Mouse (Mus musculus): ENCODE data around the gene Cftr.

The Cftr gene

DNA sequence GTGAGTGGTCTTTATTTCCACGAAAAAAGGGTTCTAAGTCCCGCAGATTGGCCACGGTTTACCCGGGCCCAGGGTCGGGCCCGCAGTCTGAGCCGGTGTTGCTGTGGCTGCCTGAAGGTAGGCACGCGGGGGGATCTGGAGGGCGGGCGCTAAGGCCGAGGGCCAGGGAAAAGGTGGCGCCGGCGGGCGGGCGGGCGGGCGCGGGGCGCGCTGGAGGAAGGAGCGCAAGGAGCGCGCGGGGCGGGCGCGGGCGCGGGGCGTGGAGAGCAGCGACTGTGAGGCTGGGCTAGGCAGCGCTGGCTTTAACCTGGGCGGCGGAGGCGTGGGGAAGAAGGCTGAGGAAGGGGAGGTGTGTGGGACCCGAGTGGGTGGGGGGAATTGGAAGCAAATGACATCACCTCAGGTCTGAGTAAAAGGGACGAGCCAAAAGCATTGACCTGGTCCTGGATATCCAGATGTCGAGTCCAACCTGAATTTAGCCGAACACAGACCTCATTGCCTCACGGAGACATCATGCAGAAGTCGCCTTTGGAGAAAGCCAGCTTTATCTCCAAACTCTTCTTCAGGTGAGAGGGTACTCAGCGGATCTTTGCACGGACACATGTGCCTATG is at the start of gene Cftr:
Cftr (plus strand) TSS at position 377 of the 612 bp plus-strand sequence.
- no peak for DNase-seq (ENCODE audit: low spot score)

DNA sequence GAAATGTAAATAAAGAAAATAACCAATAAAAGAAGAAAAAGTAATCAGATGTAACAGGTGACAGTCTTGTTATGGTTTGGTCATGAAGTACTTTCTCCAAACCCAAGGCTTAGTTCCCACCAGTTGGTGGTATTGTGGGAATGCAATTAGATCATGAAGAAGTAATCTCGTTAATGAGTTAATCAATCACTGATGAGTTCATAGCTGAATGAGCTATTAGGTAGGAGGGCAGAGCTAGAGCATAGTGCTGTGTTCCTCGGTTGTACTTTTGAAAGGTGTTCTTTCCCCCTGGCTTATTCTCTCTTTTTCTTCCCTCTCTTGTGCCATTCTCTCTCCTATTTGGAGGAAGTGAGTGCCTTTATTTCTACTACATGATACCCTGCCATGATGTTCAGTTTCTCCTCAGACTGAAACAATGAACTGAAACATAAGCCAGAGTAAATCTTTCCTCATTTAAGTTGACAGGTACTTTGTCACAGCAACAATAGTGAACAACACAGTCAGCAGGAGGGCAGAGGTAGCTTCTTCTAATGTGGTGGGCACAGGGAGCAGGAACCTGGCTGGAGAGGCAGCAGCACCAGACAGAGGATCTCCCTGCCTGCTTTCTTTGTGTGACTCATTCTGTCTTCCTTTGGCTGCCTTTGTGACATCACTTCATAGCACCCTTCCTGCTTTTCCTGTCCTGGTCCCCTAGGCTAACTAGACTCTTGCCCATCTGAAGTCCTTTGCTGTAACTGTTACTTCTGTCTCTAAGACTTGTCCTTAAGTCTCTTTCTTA is 43.1 kb upstream of the Cftr start:
- DNase-seq (ENCODE audit: low spot score) = no peak

DNA sequence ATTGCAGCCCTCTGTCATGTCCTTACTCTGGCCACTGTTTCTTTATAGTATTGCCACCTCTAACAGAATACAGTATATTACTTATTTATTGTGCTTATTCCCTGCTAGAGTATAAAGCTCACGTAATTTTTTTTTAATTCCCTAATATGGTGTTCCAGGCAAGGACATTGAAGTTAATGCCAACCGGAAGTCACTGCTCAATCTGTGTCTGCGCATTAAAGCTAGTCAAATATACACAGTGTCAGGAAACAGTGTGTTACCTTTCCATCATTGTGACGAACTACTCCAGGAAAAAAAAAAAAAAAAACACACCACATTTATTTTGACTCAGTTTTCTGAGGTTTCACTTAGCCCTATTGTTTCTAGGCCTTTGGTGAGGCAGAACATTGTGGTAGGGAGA is 42.4 kb upstream of the Cftr start:
- no peak for DNase-seq (ENCODE audit: low spot score)

DNA sequence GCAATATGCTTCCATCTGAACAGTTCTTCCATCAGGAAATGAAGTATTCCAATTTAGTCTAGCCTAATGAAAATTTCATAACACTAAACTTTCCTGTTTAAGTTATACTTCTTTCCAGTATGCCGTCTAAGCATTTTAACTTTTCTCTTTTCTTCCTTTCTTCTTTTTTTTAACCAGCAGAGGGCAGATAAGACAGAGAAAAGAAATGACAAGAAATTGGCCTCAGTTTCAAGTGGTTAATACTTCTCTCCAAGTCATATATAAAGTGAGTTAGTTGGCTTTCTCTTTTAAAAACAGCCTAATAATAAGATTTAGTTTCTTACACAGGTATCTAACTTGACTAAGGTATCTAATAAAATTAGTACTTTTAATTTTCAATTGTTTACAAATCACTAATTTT is 35.2 kb upstream of the Cftr start:
- DNase-seq (ENCODE audit: low spot score) = no peak

DNA sequence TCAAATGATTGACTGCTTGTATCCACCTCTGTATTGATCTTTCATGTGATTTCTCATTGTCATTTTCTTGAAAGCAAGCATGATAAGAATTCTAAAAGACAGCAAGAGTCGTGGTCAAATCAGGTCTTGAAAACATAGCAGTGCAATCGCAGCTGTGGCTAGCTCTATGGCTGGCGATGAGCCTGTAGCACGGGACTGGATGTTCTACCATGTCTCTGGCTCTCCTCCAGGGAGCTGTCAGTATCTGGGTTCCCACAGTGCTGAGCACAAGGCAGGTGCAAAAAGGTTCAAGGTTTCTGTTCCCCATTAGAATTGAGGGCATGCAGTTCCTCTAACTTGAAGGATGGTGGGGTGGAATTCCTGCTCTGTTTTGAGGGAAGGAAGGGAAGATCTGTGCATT is 17.5 kb upstream of the Cftr start:
- no peak for DNase-seq (ENCODE audit: low spot score)

DNA sequence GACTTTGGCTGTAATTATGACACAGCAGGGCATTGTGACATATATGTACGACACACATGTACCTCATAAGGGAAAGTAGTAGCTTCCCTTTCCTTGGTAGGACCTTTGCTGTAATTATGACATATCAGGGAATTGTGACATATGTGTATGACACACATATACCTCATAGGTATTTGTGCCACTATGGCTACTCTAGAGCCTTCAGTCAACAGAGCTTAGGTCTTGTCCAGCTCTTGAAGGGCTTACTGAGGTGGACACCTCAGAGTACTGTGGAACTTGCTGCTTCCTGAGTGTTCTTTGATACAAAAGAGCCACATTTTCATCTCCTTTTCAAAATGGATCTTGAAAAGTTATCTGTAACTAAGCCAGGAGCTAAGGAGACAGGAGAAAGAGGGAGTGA is 869 bp upstream of the Cftr start:
- no peak for DNase-seq (ENCODE audit: low spot score)

DNA sequence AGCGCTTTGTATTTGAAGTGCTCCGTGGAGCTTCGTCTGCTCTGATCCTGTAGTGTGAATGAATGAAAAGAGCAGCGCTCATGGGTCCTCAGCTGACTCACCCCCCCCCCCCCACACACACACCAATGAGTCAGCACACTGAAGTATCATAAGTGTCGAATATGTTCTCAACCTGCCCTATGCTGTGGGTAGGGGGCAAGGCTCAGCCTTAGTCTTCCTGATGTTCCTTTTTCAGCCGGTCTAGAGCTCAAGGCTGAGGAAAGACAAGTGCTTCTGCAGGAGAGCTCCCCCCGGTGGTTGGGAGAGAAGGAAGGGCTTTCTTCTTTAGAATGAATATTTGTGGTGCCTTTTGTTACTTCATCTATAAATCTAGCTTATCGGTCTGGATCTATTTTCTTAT is 1.1 kb downstream of the Cftr start:
- no peak for DNase-seq (ENCODE audit: low spot score)

DNA sequence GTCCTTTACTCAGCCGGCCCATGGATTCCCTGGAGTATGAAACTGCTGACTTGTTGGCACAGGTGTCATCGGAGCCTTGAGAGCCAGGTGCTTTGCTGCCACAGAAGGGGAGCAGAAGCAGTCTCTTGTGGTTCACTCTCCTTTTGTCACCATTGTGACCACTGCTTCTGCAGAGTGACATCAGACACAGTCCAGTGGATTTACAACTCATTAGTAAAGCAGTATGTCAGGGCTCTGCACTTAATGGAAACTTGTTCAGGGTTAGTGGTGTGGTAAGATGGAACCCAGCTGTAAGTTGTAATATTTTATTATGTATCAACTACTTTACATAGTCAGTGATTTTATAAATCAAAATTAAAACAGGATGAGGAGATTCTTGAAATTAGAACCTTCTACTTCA is 7.0 kb downstream of the Cftr start:
- DNase-seq (ENCODE audit: low spot score) = no peak

DNA sequence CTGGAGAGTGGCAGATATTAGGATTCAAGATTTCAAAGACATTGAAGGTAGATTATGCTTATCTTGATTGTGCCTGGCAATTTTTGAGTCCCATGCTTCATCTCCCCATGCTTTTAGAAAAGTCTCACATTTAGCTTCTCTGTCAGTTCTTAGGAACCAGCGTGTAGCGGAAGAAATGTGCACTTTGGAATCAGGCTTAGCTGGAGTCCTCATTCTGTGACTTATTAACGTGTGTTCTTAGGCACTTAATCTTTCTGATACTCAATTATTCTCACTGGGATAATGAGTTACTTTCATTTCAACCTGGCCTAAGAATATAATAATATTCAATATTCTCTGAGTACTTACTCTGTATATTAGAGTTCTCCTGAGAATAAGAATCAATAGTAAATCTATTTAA is 10.2 kb downstream of the Cftr start:
- DNase-seq (ENCODE audit: low spot score) = no peak

DNA sequence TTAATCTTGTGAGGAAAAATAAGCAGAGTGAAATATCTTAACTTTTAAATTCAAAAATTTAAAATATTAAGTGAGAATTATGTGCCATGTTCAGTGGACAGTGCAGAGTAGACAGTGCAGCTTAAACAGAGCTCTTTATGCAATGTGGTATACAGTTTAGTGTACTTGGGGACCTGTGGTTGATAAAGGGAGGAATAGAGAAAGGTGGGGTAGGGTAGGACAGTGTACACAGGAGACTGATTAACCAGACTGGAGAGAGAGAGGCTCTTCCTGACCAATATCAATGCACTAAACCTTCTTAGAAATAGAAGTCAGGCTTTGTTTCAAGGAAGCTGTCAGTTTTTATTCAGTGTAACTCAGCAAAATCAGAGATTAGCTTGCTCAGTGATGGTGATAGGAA is 12.4 kb downstream of the Cftr start:
- DNase-seq (ENCODE audit: low spot score) = no peak

DNA sequence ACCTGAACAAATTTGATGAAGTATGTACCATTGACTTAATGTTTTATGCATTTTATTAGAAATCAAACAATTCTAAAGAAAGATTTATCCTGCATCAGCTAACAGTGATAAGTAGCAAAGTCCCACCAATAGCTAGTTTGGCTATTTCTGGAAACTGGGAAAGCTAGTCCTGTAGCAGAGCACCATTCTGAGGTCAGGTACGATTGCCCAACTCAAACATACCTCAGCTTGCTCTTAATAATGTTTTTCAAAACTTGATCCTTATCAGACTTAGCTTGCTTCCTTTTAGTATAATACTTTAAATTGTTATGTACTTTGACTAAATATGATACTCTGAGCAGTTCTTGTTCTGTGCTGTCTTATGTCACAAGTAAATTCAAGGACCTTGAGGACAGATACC is 50.2 kb downstream of the Cftr start:
- DNase-seq (ENCODE audit: low spot score) = no peak

DNA sequence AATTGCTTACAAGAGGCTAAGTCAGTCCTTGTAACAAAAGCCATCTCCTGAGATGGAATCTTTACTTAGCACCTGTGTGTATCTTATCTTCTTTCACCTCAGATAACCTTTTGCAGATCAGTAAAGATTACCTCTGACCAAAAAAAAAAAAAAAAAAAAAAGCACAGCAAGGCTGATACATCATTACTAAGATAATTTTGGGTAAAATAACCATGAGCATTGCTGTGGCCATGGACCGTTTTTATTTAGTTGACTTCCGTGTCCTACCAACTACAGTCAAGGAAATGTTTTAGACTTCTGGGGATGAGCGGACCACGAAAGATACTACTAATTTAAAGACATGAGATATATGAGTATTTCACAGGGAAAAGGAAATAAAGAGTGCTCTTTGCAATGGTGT is 52.7 kb downstream of the Cftr start:
- DNase-seq (ENCODE audit: low spot score) = no peak

DNA sequence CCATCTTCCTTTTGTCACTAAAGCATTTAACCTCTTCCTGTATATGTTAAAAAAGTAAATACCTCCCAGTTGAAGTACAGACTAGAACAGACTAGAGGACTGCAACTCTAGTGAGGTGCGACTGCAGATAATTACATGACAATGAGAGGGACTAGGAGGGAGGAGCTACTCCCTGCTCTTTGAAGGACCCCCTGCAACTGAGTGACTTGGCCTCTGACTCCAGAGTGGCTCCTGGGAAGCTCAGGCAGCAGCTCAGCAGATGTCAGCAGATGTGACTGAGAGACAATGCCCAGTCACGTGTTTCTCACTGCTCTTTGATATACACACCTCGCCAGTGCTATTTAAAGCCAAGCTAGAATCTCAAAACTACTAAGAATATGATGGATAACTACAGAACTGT is 54.7 kb downstream of the Cftr start:
- DNase-seq (ENCODE audit: low spot score) = no peak

DNA sequence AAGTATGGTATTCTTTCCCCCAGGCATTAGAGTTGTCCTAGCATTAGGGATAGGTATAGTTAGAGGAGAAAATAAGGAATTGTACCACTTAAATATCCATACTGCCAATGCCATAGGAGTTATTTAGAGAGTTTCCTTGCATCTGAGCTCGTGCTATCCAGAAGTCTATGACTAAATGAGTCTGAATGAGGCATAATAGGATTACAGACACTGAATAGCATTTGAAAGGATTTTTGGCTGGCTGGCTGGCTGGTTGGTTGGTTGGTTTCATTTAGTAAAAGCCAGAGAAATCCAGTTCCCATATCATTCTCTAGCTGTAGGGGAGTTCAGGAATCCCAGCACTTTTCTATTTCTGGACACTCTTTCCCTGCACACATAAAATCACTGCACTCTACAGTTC is 76.0 kb downstream of the Cftr start:
- DNase-seq (ENCODE audit: low spot score) = no peak

DNA sequence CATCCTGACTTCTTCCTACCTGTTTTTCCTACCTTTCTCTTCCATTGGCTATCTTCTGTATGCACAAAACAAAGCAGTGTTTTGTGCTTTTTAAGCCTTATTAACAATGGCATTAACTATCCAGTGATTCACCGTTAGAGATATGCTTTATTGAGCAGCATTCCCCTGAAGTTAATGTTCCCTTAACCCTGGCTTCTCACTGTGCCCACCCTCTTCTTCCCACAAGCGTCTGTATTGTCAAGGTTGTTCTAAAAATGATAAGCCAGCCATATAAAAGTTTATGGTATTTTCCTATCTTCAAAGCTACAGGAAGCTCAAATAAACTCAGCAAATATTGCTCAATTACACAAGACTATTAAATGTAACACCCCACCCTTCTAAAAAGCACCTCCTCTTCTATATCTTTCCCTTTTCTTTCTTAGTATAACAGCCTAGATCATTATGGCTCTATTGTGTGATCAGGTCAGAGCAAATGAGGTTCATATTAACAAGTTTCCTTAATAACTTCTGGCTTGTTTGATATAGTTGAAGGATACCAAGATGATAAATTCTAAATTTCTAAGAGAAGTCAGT is 77.5 kb downstream of the Cftr start:
- DNase-seq (ENCODE audit: low spot score) = no peak

DNA sequence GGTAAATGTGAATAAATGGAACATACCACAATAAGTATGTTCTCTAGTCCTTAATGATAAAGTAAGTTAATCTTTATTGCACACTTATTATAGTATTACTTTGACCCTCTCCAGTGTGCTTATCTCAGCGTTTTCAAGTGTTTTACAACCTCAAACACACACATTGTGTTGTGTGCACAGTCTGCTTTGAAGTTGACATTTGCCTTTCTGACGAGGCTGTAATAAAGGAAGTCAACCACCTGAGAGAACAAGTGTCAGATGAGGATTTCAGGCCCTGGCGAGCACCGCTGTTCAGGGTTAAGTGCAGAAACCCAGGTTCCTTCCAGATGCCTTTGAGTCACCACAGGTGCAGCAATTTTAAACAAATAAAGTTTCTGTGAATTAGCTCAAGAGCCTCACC is 78.0 kb downstream of the Cftr start:
- DNase-seq (ENCODE audit: low spot score) = no peak

DNA sequence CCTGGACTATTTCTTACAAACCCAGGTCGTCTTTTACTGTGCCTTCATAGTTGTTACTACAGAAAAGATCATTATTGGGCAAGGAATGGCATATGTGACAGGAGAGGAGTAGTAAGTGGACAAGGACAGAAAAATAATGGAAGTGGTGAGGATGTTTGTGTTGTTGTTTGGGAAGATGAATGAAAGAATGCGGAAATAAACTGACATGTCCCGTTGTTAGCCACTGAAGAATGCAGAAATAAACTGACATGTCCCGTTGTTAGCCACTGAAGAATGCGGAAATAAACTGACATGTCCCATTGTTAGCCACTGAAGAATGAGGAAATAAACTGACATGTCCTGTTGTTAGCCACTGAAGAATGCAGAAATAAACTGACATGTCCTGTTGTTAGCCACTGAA is 84.1 kb downstream of the Cftr start:
- DNase-seq (ENCODE audit: low spot score) = no peak

DNA sequence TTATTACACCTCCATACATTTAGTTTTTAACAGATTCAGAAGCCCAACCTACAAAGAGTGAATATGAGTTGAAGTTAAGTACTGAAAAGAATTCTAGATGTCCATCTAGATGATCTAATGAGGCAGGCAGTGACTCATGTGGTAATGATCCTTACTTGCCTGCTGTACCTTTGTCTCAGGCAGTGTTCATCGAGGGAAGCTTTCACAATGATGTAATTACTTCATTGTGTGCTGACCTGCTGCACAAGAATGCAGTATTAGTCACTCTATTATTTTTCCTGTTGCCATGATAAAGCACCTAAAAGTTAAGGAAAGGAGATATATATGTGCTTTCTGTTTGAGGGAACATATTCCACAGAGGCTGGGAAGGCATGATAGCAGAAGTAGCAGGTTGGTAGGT is 100.5 kb downstream of the Cftr start:
- DNase-seq (ENCODE audit: low spot score) = no peak

DNA sequence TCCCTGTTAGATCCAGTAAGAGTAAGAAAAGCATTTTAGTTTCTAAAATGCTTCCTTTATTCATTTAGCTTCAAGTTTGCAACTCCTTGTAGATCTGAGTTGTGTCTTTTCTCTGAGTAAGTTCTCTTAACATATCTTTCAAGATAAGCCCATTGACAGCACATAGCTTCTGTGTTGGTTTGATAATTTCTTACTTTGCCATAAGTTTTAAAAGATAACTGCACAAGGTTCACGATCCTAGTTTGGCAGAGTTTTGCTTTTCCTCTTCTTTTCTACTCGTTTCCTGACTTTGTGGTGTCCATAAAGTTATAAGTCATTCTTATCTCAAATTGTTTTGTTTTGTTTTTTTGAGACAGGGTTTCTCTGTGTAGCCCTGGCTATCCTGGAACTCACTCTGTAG is 130.3 kb downstream of the Cftr start:
- no peak for DNase-seq (ENCODE audit: low spot score)

DNA sequence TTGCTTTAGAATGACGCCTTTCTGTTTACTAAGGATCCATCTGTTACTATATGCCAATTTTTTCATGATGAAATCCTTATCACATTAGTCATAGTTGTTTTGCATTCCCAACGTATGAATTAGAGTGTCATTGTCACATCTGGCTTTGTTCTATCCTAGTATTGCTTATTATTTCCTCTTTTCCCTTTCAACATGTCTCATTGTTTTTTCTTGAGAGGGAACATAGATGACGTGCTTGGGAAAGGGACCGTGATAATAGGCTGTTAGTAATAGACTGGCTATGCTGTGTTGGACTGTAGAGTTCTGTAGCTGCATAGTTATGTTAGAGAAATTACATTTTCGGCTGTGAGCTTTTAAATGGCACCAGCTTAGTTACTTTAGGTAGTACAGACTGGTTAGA is 131.6 kb downstream of the Cftr start:
- no peak for DNase-seq (ENCODE audit: low spot score)

DNA sequence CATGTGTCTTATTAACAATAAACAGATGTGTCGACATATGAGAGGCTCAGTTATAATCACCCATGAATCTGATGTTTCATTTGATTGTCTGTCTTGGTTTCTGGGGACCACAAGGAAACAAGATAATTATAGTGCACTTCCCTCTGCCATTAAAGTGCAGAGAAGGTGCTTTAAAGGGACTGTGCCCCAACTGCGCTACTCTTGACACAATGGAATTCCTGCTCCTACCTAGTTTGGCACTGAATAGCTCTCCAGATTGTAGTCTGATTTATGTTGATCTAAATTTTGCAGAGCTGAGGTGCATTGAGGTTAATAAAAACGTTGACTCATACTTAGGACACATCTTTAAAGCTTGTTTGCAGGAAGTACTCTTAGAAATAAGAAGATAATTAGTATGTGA is 132.7 kb downstream of the Cftr start:
- DNase-seq (ENCODE audit: low spot score) = no peak

DNA sequence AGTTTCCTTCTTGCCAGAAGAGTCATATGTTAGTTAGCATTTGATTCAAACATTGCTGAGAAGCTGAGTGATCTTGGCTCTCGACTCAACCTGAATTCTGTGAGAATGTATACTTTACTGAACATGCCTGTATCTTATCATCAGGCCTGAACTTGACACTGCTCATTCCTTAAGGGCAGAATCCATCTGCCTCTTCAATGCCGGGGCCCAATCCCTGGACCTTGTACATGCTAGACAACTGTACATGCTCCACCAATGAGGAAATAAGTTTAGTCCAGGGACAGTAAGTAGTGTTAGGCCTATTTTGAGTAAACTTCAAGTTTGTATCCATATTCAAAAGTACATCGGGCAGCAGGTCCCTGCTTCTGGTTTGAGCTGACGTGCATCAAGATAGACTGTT is 134.6 kb downstream of the Cftr start:
- no peak for DNase-seq (ENCODE audit: low spot score)

DNA sequence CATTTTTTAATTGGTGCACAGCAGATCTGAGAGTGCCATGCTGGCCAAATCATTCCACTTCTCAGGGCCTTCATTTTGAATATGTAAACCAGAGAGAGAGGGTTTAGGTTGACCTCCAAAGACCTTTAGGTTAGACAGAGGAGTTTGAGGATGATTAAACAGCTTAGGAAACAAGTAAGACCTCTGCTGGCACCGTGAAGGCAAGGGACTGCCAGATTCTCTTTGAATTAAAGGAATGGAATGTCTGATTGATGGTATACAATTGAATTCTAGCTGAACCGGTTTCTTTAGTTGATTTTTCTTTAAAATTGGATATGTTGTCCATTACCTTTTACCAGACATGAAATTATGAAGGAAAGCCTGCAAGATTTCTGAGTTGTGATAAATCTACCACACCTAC is 140.5 kb downstream of the Cftr start:
- no peak for DNase-seq (ENCODE audit: low spot score)

All from spleen, adult 12 weeks (tissue).